Mouse (Mus musculus) ES-Bruce4 (cell line): ENCODE data around the gene Snrpd2.

Experiments used
- CTCF ChIP-seq: IDR thresholded peaks from one replicate; pipeline ENCODE4 v1.8.1; 2011; ENCODE audit warnings: low read depth, low read length
- EP300 ChIP-seq: IDR thresholded peaks from 2 replicates; pipeline ENCODE4 v1.6.1; 2011; ENCODE audit warnings: low read depth, low read length; ENCODE audit not compliant: insufficient read depth
- POLR2A ChIP-seq: IDR thresholded peaks from one replicate; pipeline ENCODE4 v1.8.1; 2011; ENCODE audit warnings: low read length; ENCODE audit not compliant: insufficient read depth

DNA sequence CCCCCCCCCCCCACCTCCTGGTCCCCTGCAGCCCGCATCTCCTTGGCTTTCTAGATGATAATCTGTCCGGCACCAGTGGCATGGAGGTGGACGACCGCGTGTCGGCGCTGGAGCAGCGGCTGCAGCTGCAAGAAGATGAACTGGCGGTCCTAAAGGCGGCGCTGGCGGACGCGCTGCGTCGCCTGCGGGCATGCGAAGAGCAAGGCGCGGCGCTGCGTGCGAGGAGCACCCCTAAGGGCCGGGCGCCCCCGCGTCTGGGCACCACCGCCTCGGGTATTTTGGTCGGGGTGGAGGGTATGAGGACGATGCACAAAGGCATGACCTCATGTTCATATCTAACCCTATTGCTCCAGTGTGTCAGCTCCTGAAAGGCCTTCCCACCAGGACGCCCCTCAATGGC, 29.7 kb downstream of the Snrpd2 start:
- TF ChIP-seq POLR2A, result no peak
- TF ChIP-seq CTCF, result peak; percentile 94
- TF ChIP-seq EP300, result peak; percentile 69; the same call in 1 of the 2 replicates
